ENCODE assay signal across 8 mouse cellular contexts in genomic region chr11:117317429-117318101, GRCm38 (mm10).
A peak's percentile ranks its signal among the peaks of the same experiment; 100 is the strongest.
DNase-seq lines count a peak whose midpoint lies in the region; ATAC-seq and TF ChIP-seq lines count a peak whose summit lies in the region.

No protein-coding gene starts in this region.

- peaks cover 96% of the 10 kb centered on the region for H3K4me1 ChIP-seq in kidney, embryonic 15.5 days
- H3K4me1 ChIP-seq in ES-E14 (ENCODE audit: control insufficient read depth in 2 of 2, insufficient read depth in 2 of 2, low read length in 2 of 2, poor library complexity in 1 of 2) = peaks cover 26 to 56% of the 10 kb centered on the region in 2 experiments
- peaks cover 58% of the 10 kb centered on the region for H3K4me1 ChIP-seq in forebrain, embryonic 12.5 days
- peaks cover 92% of the 10 kb centered on the region for H3K4me1 ChIP-seq in midbrain, embryonic 10.5 days

- no peaks in the 10 kb centered on the region for H3K9me3 ChIP-seq in kidney, embryonic 15.5 days (replicated peaks)
- H3K9me3 ChIP-seq in ES-E14 (ENCODE audit: control insufficient read depth, insufficient read depth, low read depth, low read length) = no peaks in the 10 kb centered on the region
- H3K9me3 ChIP-seq in forebrain, embryonic 12.5 days = no peaks in the 10 kb centered on the region
- H3K9me3 ChIP-seq in midbrain, embryonic 10.5 days (replicated peaks) = no peaks in the 10 kb centered on the region

- H3K36me3 ChIP-seq in kidney, embryonic 15.5 days = no peaks in the 10 kb centered on the region
- no peaks in the 10 kb centered on the region for H3K36me3 ChIP-seq in ES-E14 (ENCODE audit: control insufficient read depth, insufficient read depth, low read length, poor library complexity, severe bottlenecking)
- no peaks in the 10 kb centered on the region for H3K36me3 ChIP-seq in forebrain, embryonic 12.5 days (replicated peaks)
- H3K36me3 ChIP-seq in midbrain, embryonic 10.5 days = no peaks in the 10 kb centered on the region

- in situ Hi-C loops in ES-E14 (cut with MboI; ENCODE audit: low sequenced_read_pairs in 2 of 2, unreplicated experiment in 2 of 2) = no loop called here

- peak overlapping the region; percentile 8; the same call in 1 of the 2 replicates for H3K4me3 ChIP-seq in kidney, embryonic 15.5 days (replicated peaks)
- H3K4me3 ChIP-seq in ES-E14 (ENCODE audit: insufficient read depth in 1 of 2, low read depth in 1 of 2, low read length in 2 of 2, poor library complexity in 1 of 2, severe bottlenecking in 1 of 2) = no peak overlapping the region
- no peak overlapping the region for H3K4me3 ChIP-seq in forebrain, embryonic 12.5 days (replicated peaks)
- H3K4me3 ChIP-seq in midbrain, embryonic 10.5 days = peak overlapping the region; percentile 23; the same call in 1 of the 2 replicates

- 0 out of 2 replicates have a peak, but pooled peaks have one; percentile 12 for ATAC-seq in kidney, embryonic 15.5 days (replicated peaks; ENCODE audit: low FRiP score)
- ATAC-seq in forebrain, embryonic 12.5 days (ENCODE audit: low FRiP score) = no peak

- WGBS in kidney, embryonic 15.5 days = 7% methylated on average over 20 of the region's 20 CpGs
- WGBS in forebrain, embryonic 12.5 days = 40% methylated on average over 20 of the region's 20 CpGs
- WGBS in midbrain, embryonic 10.5 days = 46% methylated on average over 20 of the region's 20 CpGs

- no peaks in the 10 kb centered on the region for H3K27me3 ChIP-seq in kidney, embryonic 15.5 days
- no peaks in the 10 kb centered on the region for H3K27me3 ChIP-seq in forebrain, embryonic 12.5 days
- no peaks in the 10 kb centered on the region for H3K27me3 ChIP-seq in midbrain, embryonic 10.5 days (ENCODE audit: low read depth, poor library complexity, severe bottlenecking)

- 0 out of 2 replicates have a peak overlapping the region, but pooled peaks have one; percentile 5 for H3K9ac ChIP-seq in kidney, embryonic 15.5 days
- peak overlapping the region; percentile 37; the same call in 1 of the 2 replicates for H3K9ac ChIP-seq in ES-E14 (ENCODE audit: insufficient read depth, low read depth, low read length, poor library complexity, severe bottlenecking)
- no peak overlapping the region for H3K9ac ChIP-seq in forebrain, embryonic 12.5 days

- no peak for DNase-seq in kidney, postnatal 14 days
- DNase-seq in ES-E14 (ENCODE audit: low read depth, low spot score) = no peak
- peak; percentile 69 for DNase-seq in induced T-regulatory cell, adult 2 months (ENCODE audit: low read depth)
- DNase-seq in midbrain, embryonic 10.5 days (ENCODE audit: low spot score) = peak; percentile 46
- peak; percentile 84 for DNase-seq in thymus, postnatal 25 days
- DNase-seq in adrenal gland, postnatal 4 days (ENCODE audit: low spot score in 2 of 2) = no peak

- H3K4me2 ChIP-seq in kidney, embryonic 15.5 days = peak overlapping the region; percentile 47
- peak overlapping the region; percentile 8; the same call in 1 of the 2 replicates for H3K4me2 ChIP-seq in forebrain, embryonic 12.5 days

- peak overlapping the region; percentile 92 for H3K27ac ChIP-seq in kidney, embryonic 15.5 days
- no peak overlapping the region; the same call in 1 of the 2 replicates for H3K27ac ChIP-seq in ES-E14 (ENCODE audit: insufficient read depth, low read depth, low read length, poor library complexity, severe bottlenecking)
- H3K27ac ChIP-seq in forebrain, embryonic 12.5 days = peak overlapping the region; percentile 80
- peak overlapping the region; percentile 84 for H3K27ac ChIP-seq in midbrain, embryonic 10.5 days (replicated peaks)

TF ChIP-seq in ES-E14, 5 proteins besides CTCF, POLR2A, EP300 and RAD21:
- TF ChIP-seq ZNF384 (IDR thresholded peaks at IDR 0.05; ENCODE audit: low read depth, low read length) (no peak), HCFC1 (IDR thresholded peaks at IDR 0.05; ENCODE audit: borderline replicate concordance, insufficient read depth, low read length) (no peak)

Comparison
In these comparisons a context has a peak if more than half of its experiments do, and no peak if none do; other contexts are left out.
1. H3K4me3 ChIP-seq: peak in kidney, embryonic 15.5 days (single experiment) and midbrain, embryonic 10.5 days (single experiment); none in ES-E14 (0 of 2) and forebrain, embryonic 12.5 days (single experiment).
2. DNase-seq: peak in induced T-regulatory cell, adult 2 months (single experiment), midbrain, embryonic 10.5 days (single experiment) and thymus, postnatal 25 days (single experiment); none in kidney, postnatal 14 days (single experiment), ES-E14 (single experiment) and adrenal gland, postnatal 4 days (0 of 2).